Mouse (Mus musculus): Measurements from ENCODE around the gene Kctd7.

GRCm38 (mm10) chr5:130181740-130182540 is 37.3 kb downstream of the Kctd7 start:
- no peak for TF ChIP-seq CTCF (IDR thresholded peaks at IDR 0.05; ENCODE audit: borderline replicate concordance, insufficient read depth, low read length)
- TF ChIP-seq POLR2A (IDR thresholded peaks at IDR 0.05; ENCODE audit: low read depth, low read length) = no peak
